Comparison of ENCODE assay signal across 19 mouse cellular contexts in genomic region chr16:8924732-8925131, GRCm38 (mm10).
DNase-seq lines count a peak whose midpoint lies in the region; ATAC-seq and TF ChIP-seq lines count a peak whose summit lies in the region.
"Had no signal": no experiment of that assay in that cellular context is flagged by ENCODE, and none has a peak within 500 bp of the region (broad histone marks: within the 10 kb centered on the region; RNA-seq: fewer than 3 reads in every experiment).

No protein-coding gene starts in this region.

- no peak overlapping the region for H3K9ac ChIP-seq in heart, embryonic 11.5 days (ENCODE audit: low read depth, low read length)
- no peak overlapping the region for H3K9ac ChIP-seq in stomach, postnatal 0 days (ENCODE audit: low read length)
- H3K9ac ChIP-seq: embryonic facial prominence, embryonic 12.5 days; forebrain, embryonic 15.5 days; hindbrain, embryonic 12.5 days had no signal

- H3K27ac ChIP-seq in heart, embryonic 11.5 days (ENCODE audit: low read depth, low read length) = no peak overlapping the region
- no peak overlapping the region for H3K27ac ChIP-seq in stomach, postnatal 0 days (replicated peaks)
- H3K27ac ChIP-seq: embryonic facial prominence, embryonic 12.5 days; forebrain, embryonic 15.5 days; hindbrain, embryonic 12.5 days had no signal

- no peaks in the 10 kb centered on the region for H3K36me3 ChIP-seq in heart, embryonic 11.5 days (ENCODE audit: control insufficient read depth, insufficient read depth, low read length)
- H3K36me3 ChIP-seq in stomach, postnatal 0 days (ENCODE audit: control insufficient read depth, insufficient read depth, low read length) = no peaks in the 10 kb centered on the region
- H3K36me3 ChIP-seq: embryonic facial prominence, embryonic 12.5 days; forebrain, embryonic 15.5 days; hindbrain, embryonic 12.5 days had no signal

- H3K27me3 ChIP-seq in heart, embryonic 11.5 days (ENCODE audit: control insufficient read depth, insufficient read depth, low read length) = no peaks in the 10 kb centered on the region
- no peaks in the 10 kb centered on the region for H3K27me3 ChIP-seq in stomach, postnatal 0 days (ENCODE audit: control insufficient read depth, insufficient read depth, low read length)
- H3K27me3 ChIP-seq: embryonic facial prominence, embryonic 12.5 days; forebrain, embryonic 15.5 days; hindbrain, embryonic 12.5 days had no signal

- no peak for TF ChIP-seq EP300 in stomach, postnatal 0 days (optimal IDR thresholded peaks at IDR 0.05)

- ATAC-seq in heart, embryonic 11.5 days (replicated peaks; ENCODE audit: insufficient number of reproducible peaks, low FRiP score, low TSS enrichment) = no peak
- ATAC-seq in stomach, postnatal 0 days (ENCODE audit: low FRiP score, low TSS enrichment) = no peak
- ATAC-seq: forebrain, embryonic 15.5 days; hindbrain, embryonic 16.5 days; inflammation-experienced regulatory T-cells, adult 6 months; intestine, postnatal 0 days had no signal

- no peak for TF ChIP-seq CTCF in stomach, postnatal 0 days (IDR thresholded peaks at IDR 0.05; ENCODE audit: low read depth)

- peak; percentile 24 to 51 for DNase-seq in heart, adult 18-20 months
- DNase-seq in adrenal gland, adult 8-10 months = peak; percentile 43
- peak; percentile 40 for DNase-seq in adrenal gland, postnatal 10 days
- DNase-seq in heart, adult 9 months (ENCODE audit: low spot score in 2 of 2) = peak; percentile 10 to 20
- no peak for DNase-seq in stomach, postnatal 0 days (ENCODE audit: low spot score)
- DNase-seq in spleen, postnatal 10 days (ENCODE audit: low spot score in 2 of 2) = no peak
- DNase-seq in cerebellum, adult 11 months = no peak
- DNase-seq: cerebellum, adult 11-12 months; cerebellum, adult 9-10 months; cerebellum, postnatal 25 days; gastrocnemius, postnatal 10 days; kidney, adult 8-10 months had no signal

- H3K4me2 ChIP-seq in heart, embryonic 11.5 days = no peak overlapping the region
- H3K4me2 ChIP-seq in stomach, postnatal 0 days (replicated peaks; ENCODE audit: low read depth) = no peak overlapping the region
- H3K4me2 ChIP-seq: embryonic facial prominence, embryonic 12.5 days; forebrain, embryonic 15.5 days; hindbrain, embryonic 12.5 days had no signal

- H3K4me1 ChIP-seq in heart, embryonic 11.5 days (ENCODE audit: control insufficient read depth, insufficient read depth, low read length) = no peaks in the 10 kb centered on the region
- H3K4me1 ChIP-seq in stomach, postnatal 0 days (replicated peaks; ENCODE audit: control insufficient read depth, insufficient read depth) = no peaks in the 10 kb centered on the region
- H3K4me1 ChIP-seq: embryonic facial prominence, embryonic 12.5 days; forebrain, embryonic 15.5 days; hindbrain, embryonic 12.5 days had no signal

- WGBS in heart, embryonic 11.5 days (ENCODE audit: insufficient replicate concordance) = 88% methylated on average over 4 of the region's 4 CpGs
- 86% methylated on average over 4 of the region's 4 CpGs for WGBS in stomach, postnatal 0 days

- H3K4me3 ChIP-seq in heart, embryonic 11.5 days (ENCODE audit: low read depth, low read length) = no peak overlapping the region
- H3K4me3 ChIP-seq in stomach, postnatal 0 days (ENCODE audit: low read depth, low read length) = no peak overlapping the region
- H3K4me3 ChIP-seq: embryonic facial prominence, embryonic 12.5 days; forebrain, embryonic 15.5 days; hindbrain, embryonic 12.5 days had no signal

- no peaks in the 10 kb centered on the region for H3K9me3 ChIP-seq in heart, embryonic 11.5 days (replicated peaks; ENCODE audit: control insufficient read depth, low read length)
- H3K9me3 ChIP-seq in stomach, postnatal 0 days (ENCODE audit: control insufficient read depth, low read length) = no peaks in the 10 kb centered on the region
- H3K9me3 ChIP-seq: embryonic facial prominence, embryonic 12.5 days; forebrain, embryonic 15.5 days; hindbrain, embryonic 12.5 days had no signal

Comparison
In these comparisons a context has a peak if more than half of its experiments do, and no peak if none do; other contexts are left out.
1. DNase-seq: peak in heart, adult 18-20 months (2 of 2), adrenal gland, adult 8-10 months (single experiment), adrenal gland, postnatal 10 days (single experiment) and heart, adult 9 months (2 of 2); none in stomach, postnatal 0 days (single experiment), spleen, postnatal 10 days (0 of 2) and cerebellum, adult 11 months (single experiment).